ENCODE assay signal across 13 mouse cellular contexts in genomic region chr9:118730871-118731390, GRCm38 (mm10).
DNase-seq lines count a peak whose midpoint lies in the region; ATAC-seq lines count a peak whose summit lies in the region.
"Had no signal": no experiment of that assay in that cellular context is flagged by ENCODE, and none has a peak within 500 bp of the region (broad histone marks: within the 10 kb centered on the region; RNA-seq: fewer than 3 reads in every experiment).

No protein-coding gene starts in this region.

- H3K27me3 ChIP-seq in kidney, embryonic 14.5 days (ENCODE audit: control insufficient read depth, insufficient read depth, low read length) = no peaks in the 10 kb centered on the region
- H3K27me3 ChIP-seq in embryonic facial prominence, embryonic 12.5 days = no peaks in the 10 kb centered on the region
- no peaks in the 10 kb centered on the region for H3K27me3 ChIP-seq in heart, embryonic 15.5 days
- no peaks in the 10 kb centered on the region for H3K27me3 ChIP-seq in neural tube, embryonic 15.5 days (replicated peaks)
- no peaks in the 10 kb centered on the region for H3K27me3 ChIP-seq in forebrain, embryonic 16.5 days (replicated peaks; ENCODE audit: control insufficient read depth, insufficient read depth, low read length)
- H3K27me3 ChIP-seq: hindbrain, embryonic 12.5 days had no signal

- peak overlapping the region; percentile 3; the same call in 1 of the 2 replicates for H3K27ac ChIP-seq in kidney, embryonic 14.5 days (ENCODE audit: low read depth, low read length)
- peak overlapping the region; percentile 56; the same call in 1 of the 2 replicates for H3K27ac ChIP-seq in embryonic facial prominence, embryonic 12.5 days
- H3K27ac ChIP-seq in heart, embryonic 15.5 days = peak overlapping the region; percentile 91
- H3K27ac ChIP-seq in neural tube, embryonic 15.5 days (replicated peaks) = 0 out of 2 replicates have a peak overlapping the region, but pooled peaks have one; percentile 18
- H3K27ac ChIP-seq in forebrain, embryonic 16.5 days (ENCODE audit: low read length) = no peak overlapping the region
- H3K27ac ChIP-seq: hindbrain, embryonic 12.5 days had no signal

- DNase-seq in kidney, adult 18-20 months = no peak
- no peak for DNase-seq in left cerebral cortex, adult 8-10 months (ENCODE audit: low spot score in 2 of 2)
- DNase-seq: adrenal gland, postnatal 36 days; cerebellum, adult 9-10 months; kidney, postnatal 10 days; thymus, postnatal 4 days had no signal

- no peak overlapping the region for H3K4me2 ChIP-seq in kidney, embryonic 14.5 days (replicated peaks; ENCODE audit: low read depth, low read length)
- no peak overlapping the region for H3K4me2 ChIP-seq in embryonic facial prominence, embryonic 12.5 days (replicated peaks)
- H3K4me2 ChIP-seq in heart, embryonic 15.5 days = no peak overlapping the region
- H3K4me2 ChIP-seq in neural tube, embryonic 15.5 days = no peak overlapping the region
- H3K4me2 ChIP-seq in forebrain, embryonic 16.5 days (ENCODE audit: low read length) = no peak overlapping the region
- H3K4me2 ChIP-seq: hindbrain, embryonic 12.5 days had no signal

- H3K36me3 ChIP-seq in kidney, embryonic 14.5 days (ENCODE audit: control insufficient read depth, insufficient read depth, low read length) = no peaks in the 10 kb centered on the region
- no peaks in the 10 kb centered on the region for H3K36me3 ChIP-seq in embryonic facial prominence, embryonic 12.5 days
- H3K36me3 ChIP-seq in heart, embryonic 15.5 days = no peaks in the 10 kb centered on the region
- no peaks in the 10 kb centered on the region for H3K36me3 ChIP-seq in neural tube, embryonic 15.5 days
- no peaks in the 10 kb centered on the region for H3K36me3 ChIP-seq in forebrain, embryonic 16.5 days (ENCODE audit: control insufficient read depth, insufficient read depth)
- H3K36me3 ChIP-seq: hindbrain, embryonic 12.5 days had no signal

- ATAC-seq in kidney, embryonic 14.5 days (ENCODE audit: low FRiP score, low TSS enrichment) = no peak; the same call in 1 of the 2 replicates
- no peak for ATAC-seq in embryonic facial prominence, embryonic 12.5 days (ENCODE audit: insufficient number of reproducible peaks, insufficient read depth, low FRiP score, low TSS enrichment)
- ATAC-seq in heart, embryonic 15.5 days (replicated peaks; ENCODE audit: insufficient number of reproducible peaks, insufficient read depth, low FRiP score, low read depth) = no peak
- ATAC-seq in neural tube, embryonic 15.5 days (ENCODE audit: low FRiP score) = no peak
- no peak for ATAC-seq in forebrain, embryonic 16.5 days

- no peak overlapping the region for H3K9ac ChIP-seq in kidney, embryonic 14.5 days (ENCODE audit: low read depth, low read length)
- H3K9ac ChIP-seq in embryonic facial prominence, embryonic 12.5 days = no peak overlapping the region
- H3K9ac ChIP-seq in heart, embryonic 15.5 days = no peak overlapping the region
- no peak overlapping the region for H3K9ac ChIP-seq in neural tube, embryonic 15.5 days (replicated peaks)
- no peak overlapping the region for H3K9ac ChIP-seq in forebrain, embryonic 16.5 days (replicated peaks; ENCODE audit: low read depth, low read length)
- H3K9ac ChIP-seq: hindbrain, embryonic 12.5 days had no signal

- H3K4me3 ChIP-seq in kidney, embryonic 14.5 days (ENCODE audit: low read length) = no peak overlapping the region
- H3K4me3 ChIP-seq in embryonic facial prominence, embryonic 12.5 days = no peak overlapping the region
- H3K4me3 ChIP-seq in heart, embryonic 15.5 days = no peak overlapping the region
- no peak overlapping the region for H3K4me3 ChIP-seq in neural tube, embryonic 15.5 days (replicated peaks)
- no peak overlapping the region for H3K4me3 ChIP-seq in forebrain, embryonic 16.5 days (replicated peaks; ENCODE audit: low read length)
- H3K4me3 ChIP-seq: hindbrain, embryonic 12.5 days; myocyte had no signal

- H3K9me3 ChIP-seq in kidney, embryonic 14.5 days (ENCODE audit: control insufficient read depth, low read length) = no peaks in the 10 kb centered on the region
- H3K9me3 ChIP-seq in embryonic facial prominence, embryonic 12.5 days = no peaks in the 10 kb centered on the region
- H3K9me3 ChIP-seq in heart, embryonic 15.5 days (replicated peaks) = no peaks in the 10 kb centered on the region
- H3K9me3 ChIP-seq in neural tube, embryonic 15.5 days (replicated peaks) = no peaks in the 10 kb centered on the region
- H3K9me3 ChIP-seq in forebrain, embryonic 16.5 days (ENCODE audit: control insufficient read depth, low read length) = no peaks in the 10 kb centered on the region
- H3K9me3 ChIP-seq: hindbrain, embryonic 12.5 days had no signal

- H3K4me1 ChIP-seq in kidney, embryonic 14.5 days (ENCODE audit: control insufficient read depth, insufficient read depth, low read length) = peaks cover 7% of the 10 kb centered on the region; the same call in 1 of the 2 replicates
- H3K4me1 ChIP-seq in embryonic facial prominence, embryonic 12.5 days = peaks cover 37% of the 10 kb centered on the region
- peaks cover 46% of the 10 kb centered on the region for H3K4me1 ChIP-seq in heart, embryonic 15.5 days (replicated peaks)
- H3K4me1 ChIP-seq in neural tube, embryonic 15.5 days = peaks cover 4% of the 10 kb centered on the region; the same call in 1 of the 2 replicates
- no peaks in the 10 kb centered on the region for H3K4me1 ChIP-seq in forebrain, embryonic 16.5 days (replicated peaks; ENCODE audit: control insufficient read depth, insufficient read depth, low read length)

- WGBS in kidney, embryonic 14.5 days = 40% methylated on average over 5 of the region's 5 CpGs
- 44% methylated on average over 5 of the region's 5 CpGs for WGBS in embryonic facial prominence, embryonic 12.5 days
- 40% methylated on average over 5 of the region's 5 CpGs for WGBS in heart, embryonic 15.5 days
- WGBS in neural tube, embryonic 15.5 days = 51% methylated on average over 5 of the region's 5 CpGs
- 62% methylated on average over 5 of the region's 5 CpGs for WGBS in forebrain, embryonic 16.5 days
